Mouse (Mus musculus) spleen, adult 2 months (tissue): ENCODE results near the gene 1700011L22Rik.

Experiments
- CTCF ChIP-seq: fragments of 200-500 bp; IDR thresholded peaks from 2 replicates; pipeline ENCODE4 v1.5.1; 2011; ENCODE audit warnings: mild to moderate bottlenecking, inconsistent platforms; ENCODE audit not compliant: insufficient read depth, insufficient read length, insufficient replicate concordance; ENCODE audit errors: extremely low read depth
- POLR2A ChIP-seq: fragments of 200-500 bp; IDR thresholded peaks from 2 replicates; pipeline ENCODE4 v1.6.1; 2011; ENCODE audit warnings: low read depth, low read length, inconsistent platforms

- TF ChIP-seq POLR2A: no peak
- TF ChIP-seq CTCF: no peak
Observed at GRCm38 (mm10) chr8:79227916-79228315, 20.5 kb downstream of the 1700011L22Rik start.
